Mouse (Mus musculus) olfactory bulb, adult 2 months (tissue): Measurements from ENCODE around the gene Gm4353.

Experiments
- CTCF ChIP-seq: fragments of 200-500 bp; IDR thresholded peaks from 2 replicates; pipeline ENCODE4 v1.5.1; 2012; ENCODE audit warnings: low read depth, mild to moderate bottlenecking, low read length, moderate library complexity; ENCODE audit not compliant: insufficient read depth
- POLR2A ChIP-seq: fragments of 200-500 bp; IDR thresholded peaks from 2 replicates; pipeline ENCODE4 v1.6.1; 2012; ENCODE audit warnings: mild to moderate bottlenecking, low read depth, low read length, moderate library complexity; ENCODE audit not compliant: insufficient read depth

- no peak for TF ChIP-seq CTCF
- no peak for TF ChIP-seq POLR2A
These were observed 43.9 kb downstream of the Gm4353 start for GRCm38 (mm10) chr7:116040470-116041019.
